Mouse (Mus musculus) embryonic facial prominence, embryonic 14.5 days (tissue): ENCODE data around the gene Gm27021. TPM values are rescaled to one million over a fixed set of nuclear protein-coding genes. Genes with fewer than 3 reads are reported as not detected.

Source experiments
- ATAC-seq: fragments of 200-750 bp; cut with Nextera tagmentation; 2 replicates; pipeline ENCODE4 v1.8.0; 2017; ENCODE audit warnings: low read depth, moderate number of reproducible peaks, moderate TSS enrichment
- DNase-seq: peaks from one replicate; pipeline ENCODE4 v3.0.0-alpha.2; 2015; ENCODE audit warnings: low spot score
- H3K27ac ChIP-seq: fragments of 300-500 bp; sonication (generic); replicated peaks from 2 replicates; pipeline ENCODE4 v1.5.1; 2014; ENCODE audit warnings: low read depth, mild to moderate bottlenecking, low read length, moderate library complexity
- H3K27me3 ChIP-seq: fragments of 300-500 bp; sonication (generic); replicated peaks from 2 replicates; pipeline ENCODE4 v1.6.1; 2014; ENCODE audit warnings: low read length; ENCODE audit not compliant: control insufficient read depth, insufficient read depth
- H3K36me3 ChIP-seq: fragments of 300-500 bp; sonication (generic); 2 replicates; pipeline ENCODE4 v1.6.1; 2014; ENCODE audit warnings: low read length, mixed read lengths; ENCODE audit not compliant: control insufficient read depth, insufficient read depth
- H3K4me1 ChIP-seq: fragments of 300-500 bp; sonication (generic); 2 replicates; pipeline ENCODE4 v1.6.1; 2014; ENCODE audit warnings: antibody characterized with exemption, low read length; ENCODE audit not compliant: control insufficient read depth, insufficient read depth
- H3K4me2 ChIP-seq: fragments of 300-500 bp; sonication (generic); 2 replicates; pipeline ENCODE4 v1.6.1; 2014; ENCODE audit warnings: low read depth, mild to moderate bottlenecking, low read length, moderate library complexity, mixed read lengths
- H3K4me3 ChIP-seq: fragments of 300-500 bp; sonication (generic); 2 replicates; pipeline ENCODE4 v1.5.1; 2014; ENCODE audit warnings: low read depth, mild to moderate bottlenecking, low read length
- H3K9ac ChIP-seq: fragments of 300-500 bp; sonication (generic); 2 replicates; pipeline ENCODE4 v1.6.1; 2014; ENCODE audit warnings: low read depth, mild to moderate bottlenecking, low read length, moderate library complexity, mixed read lengths
- H3K9me3 ChIP-seq: fragments of 300-500 bp; sonication (generic); 2 replicates; pipeline ENCODE4 v1.6.1; 2016; ENCODE audit warnings: low read length; ENCODE audit not compliant: control insufficient read depth
- WGBS: fragments of 180-500 bp; shearing (Covaris S2); extraction: QIAGEN DNeasy Blood & Tissue Kit; methylation state at CpG from one replicate; pipeline ENCODE4 v1.1.7; 2014; 5-methylcytosine and 5-hydroxymethylcytosine counted together
- polyA plus RNA-seq: library from polyadenylated mRNA; unstranded; fragments of >200 nt; fragmentation: Nextera tagmentation; extraction: Ambion mirVana; gene quantifications from 2 replicates; pipeline ENCODE4 v1.2.1, GENCODE M21; 2014

Gm27021 gene
- polyA plus RNA-seq, 1 experiment from 2014 or later: 2.7 TPM

GRCm38 (mm10) chr8:120559654-120560053 is 108.2 kb downstream of the Gm27021 start:
- peak; percentile 70 for DNase-seq
- H3K36me3 ChIP-seq: 0 out of 2 replicates have a peak, but pooled peaks cover 4% of the 10 kb centered on the region
- ATAC-seq: no peak; the same call in 1 of the 2 replicates
- no peaks in the 10 kb centered on the region for H3K9me3 ChIP-seq
- H3K9ac ChIP-seq: 0 out of 2 replicates have a peak overlapping the region, but pooled peaks have one; percentile 25
- H3K27me3 ChIP-seq: no peaks in the 10 kb centered on the region
- no peak overlapping the region for H3K27ac ChIP-seq
- peaks cover 72% of the 10 kb centered on the region for H3K4me1 ChIP-seq
- H3K4me3 ChIP-seq: no peak overlapping the region
- no peak overlapping the region for H3K4me2 ChIP-seq
- WGBS: 28% methylated on average over 11 of the region's 11 CpGs

Other genes starting within 250 kb of the Gm27021 start
- gene Gins2, start 78.8 kb downstream of the Gm27021 start, polyA plus RNA-seq: 82.7 and 94.0 TPM in 2 replicates
- 6.9 and 7.4 TPM in 2 replicates for gene 1190005I06Rik, start 20.4 kb downstream of the Gm27021 start, polyA plus RNA-seq
- 977 and 1,053 TPM in 2 replicates for gene Cox4i1, start 143 bp upstream of the Gm27021 start, polyA plus RNA-seq
- 221 and 243 TPM in 2 replicates for gene Emc8, start 494 bp upstream of the Gm27021 start, polyA plus RNA-seq
- 7.4 and 8.9 TPM in 2 replicates for gene Irf8, start 68.3 kb upstream of the Gm27021 start, polyA plus RNA-seq